Mouse (Mus musculus) small intestine, adult 10 weeks (tissue): ENCODE data around the gene Ap2a2. TPM values are rescaled to one million over a fixed set of nuclear protein-coding genes. Genes with fewer than 3 reads are reported as not detected.

Experiments
- polyA plus RNA-seq: library from polyadenylated mRNA; stranded (reverse); fragments of 350-450 nt; fragmentation: Illumina TruSeq; extraction: RNeasy Lipid Tissue Mini Kit (QIAGEN cat#74804); gene quantifications from one replicate; pipeline ENCODE4 v1.2.3, GENCODE M21; 2014; ENCODE audit warnings: low replicate concordance

Gene Ap2a2
- polyA plus RNA-seq: 96.9 TPM

DNA sequence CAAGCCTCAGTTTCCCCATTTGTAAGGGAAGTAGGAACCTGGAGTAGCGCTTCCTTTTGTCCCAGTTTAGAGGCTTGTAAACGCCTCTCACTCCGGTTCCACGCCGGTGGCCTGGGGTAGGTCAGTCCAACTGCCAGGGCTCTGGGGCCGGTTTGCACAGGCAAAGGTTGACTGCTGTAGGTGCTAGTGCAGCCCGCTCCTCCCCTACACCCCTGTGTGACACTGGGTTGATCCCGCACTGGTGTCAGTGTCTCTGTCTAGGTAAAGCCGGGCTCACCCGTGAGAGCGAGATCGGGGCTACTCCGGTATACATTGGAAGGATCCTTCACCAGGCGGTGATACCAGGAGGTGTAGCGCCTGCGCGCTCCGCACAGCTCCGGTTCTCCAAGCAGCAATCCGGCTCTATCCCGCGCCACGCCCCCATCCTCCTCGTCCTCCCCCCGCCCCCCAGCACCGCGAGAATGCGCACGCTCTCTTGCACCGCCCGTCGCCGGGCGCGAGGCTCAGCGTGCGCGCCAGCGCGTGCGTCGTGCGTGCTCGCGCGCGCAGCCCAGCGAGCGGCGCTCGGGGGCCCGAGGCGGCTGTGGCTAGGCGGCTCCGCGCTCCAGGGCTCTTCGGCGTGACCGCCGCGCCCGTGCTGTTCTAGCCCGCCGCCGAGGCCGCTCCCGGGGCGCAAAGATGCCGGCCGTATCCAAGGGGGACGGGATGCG, at the start of gene Ap2a2:
TSS of gene Ap2a2 (plus strand) at position 492 of the 710 bp plus-strand sequence.

DNA sequence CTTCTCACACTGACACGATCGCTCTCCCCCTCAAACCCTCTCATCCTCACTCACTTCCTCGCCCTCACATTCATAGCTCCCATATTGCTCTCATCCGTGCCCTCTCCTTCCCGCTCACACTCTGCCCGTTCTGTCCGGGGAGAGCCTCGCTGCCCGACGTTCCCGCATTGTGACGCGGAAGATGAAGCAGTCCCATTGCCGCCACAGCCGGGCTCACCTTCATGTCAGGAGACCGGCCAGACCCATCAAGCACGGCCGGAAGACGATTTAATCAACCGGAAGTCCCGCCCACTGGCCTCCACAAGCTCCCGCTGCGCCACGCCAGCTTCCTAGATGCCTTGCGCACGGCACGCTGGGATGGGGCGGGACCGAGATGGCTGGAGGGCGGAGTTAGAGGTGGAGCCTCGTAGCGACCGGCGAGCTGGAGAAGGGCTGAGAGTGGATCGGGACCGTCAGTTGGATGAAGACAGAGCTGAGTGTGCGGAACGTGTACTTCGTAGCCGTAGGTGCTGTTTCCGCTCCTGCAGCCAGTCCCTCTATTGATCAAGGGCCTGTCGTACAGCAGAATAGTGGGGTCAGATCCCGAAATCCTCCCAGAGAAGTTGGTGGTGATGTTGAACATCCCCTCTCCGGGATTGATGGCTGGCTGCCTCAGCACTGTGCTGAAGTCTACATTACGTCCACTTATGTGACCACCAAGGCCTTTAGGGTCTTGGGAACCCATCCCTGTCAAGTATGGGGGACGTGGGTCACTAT, 22.2 kb upstream of the Ap2a2 start, which contains the start of gene Chid1:
TSS of gene Chid1 (minus strand) at position 302 of the 756 bp plus-strand sequence.

Other genes starting within 250 kb of the Ap2a2 start
- gene Deaf1, start 234.5 kb upstream of the Ap2a2 start, polyA plus RNA-seq: 0.85 TPM
- gene Tmem80, start 234.4 kb upstream of the Ap2a2 start, polyA plus RNA-seq: 16.0 TPM
- gene Eps8l2, start 223.3 kb upstream of the Ap2a2 start, polyA plus RNA-seq: 11.5 TPM
- 17.9 TPM for gene Taldo1, start 170.0 kb upstream of the Ap2a2 start, polyA plus RNA-seq
- 3.3 TPM for gene Gatd1, start 148.0 kb upstream of the Ap2a2 start, polyA plus RNA-seq
- not detected for gene Cend1, start 132.7 kb upstream of the Ap2a2 start, polyA plus RNA-seq
- 3.3 TPM for gene Slc25a22, start 124.3 kb upstream of the Ap2a2 start, polyA plus RNA-seq
- 0.19 TPM for gene Pidd1, start 118.1 kb upstream of the Ap2a2 start, polyA plus RNA-seq
- 8.8 TPM for gene Rplp2, start 114.8 kb upstream of the Ap2a2 start, polyA plus RNA-seq
- 2.3 TPM for gene Pnpla2, start 107.0 kb upstream of the Ap2a2 start, polyA plus RNA-seq
- not detected for gene Cracr2b, start 101.1 kb upstream of the Ap2a2 start, polyA plus RNA-seq
- 22.0 TPM for gene Cd151, start 94.8 kb upstream of the Ap2a2 start, polyA plus RNA-seq
- 0.78 TPM for gene Polr2l, start 87.0 kb upstream of the Ap2a2 start, polyA plus RNA-seq
- gene Tspan4, start 86.9 kb upstream of the Ap2a2 start, polyA plus RNA-seq: not detected
- gene Chid1, start 22.3 kb upstream of the Ap2a2 start, polyA plus RNA-seq: 2.9 TPM
- not detected for gene Muc6, start 93.1 kb downstream of the Ap2a2 start, polyA plus RNA-seq
- gene Muc2, start 128.2 kb downstream of the Ap2a2 start, polyA plus RNA-seq: 507 TPM
- gene Muc5ac, start 226.8 kb downstream of the Ap2a2 start, polyA plus RNA-seq: not detected